Mouse (Mus musculus) heart, postnatal 25 days (tissue): ENCODE data around the gene H2afy2. TPM values are rescaled to one million over a fixed set of nuclear protein-coding genes. Genes with fewer than 3 reads are reported as not detected.

Experiments used
- DNase-seq: peaks from one replicate; pipeline ENCODE4 v3.0.0; 2022; ENCODE audit warnings: low spot score
- intact Hi-C: fragments of 180-260 bp; cut with DNase I; formaldehyde crosslinking; loops from one replicate; pipeline ENCODE4 v1.15.1; 2025
- total RNA-seq, 2 experiments: library from RNA; stranded (reverse); gene quantifications; 2 replicates each; pipeline ENCODE4 v1.2.3; 2021

H2afy2 gene
- total RNA-seq: 1 to 10 TPM; 4.6 to 5.5 TPM

DNA sequence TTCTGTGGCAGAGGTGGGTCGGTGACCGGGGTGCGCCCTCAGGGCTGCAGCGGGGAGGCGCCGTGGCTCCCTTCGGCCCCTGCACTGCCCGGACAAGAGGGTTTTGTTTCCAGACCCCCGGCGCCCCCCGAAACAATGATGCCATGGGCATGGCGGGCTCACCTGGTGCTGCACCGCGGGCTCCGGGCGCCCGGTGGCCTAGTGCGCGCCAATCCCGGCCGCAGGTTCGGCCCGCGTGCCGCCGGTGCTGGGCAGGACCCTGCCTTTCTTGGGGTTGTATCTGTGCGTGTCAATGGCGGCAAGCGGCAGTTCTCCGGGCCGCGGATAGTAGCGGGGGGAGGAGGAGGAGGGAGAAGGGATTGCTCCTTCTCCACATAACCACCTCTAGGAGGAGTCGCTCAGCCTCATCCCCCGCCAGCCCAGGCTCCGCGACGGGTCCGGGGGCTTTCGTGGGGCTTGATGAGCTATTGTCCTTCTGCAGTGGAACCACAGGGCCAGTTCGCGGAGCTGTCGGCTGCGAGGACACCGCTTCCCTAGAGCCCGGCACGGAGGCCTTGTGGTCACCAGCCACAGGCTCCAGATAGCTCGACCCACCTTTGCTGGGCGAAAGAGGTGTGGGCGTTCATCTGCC is at the start of gene H2afy2:
Gene H2afy2 (minus strand): TSS at position 527 of the 631 bp plus-strand sequence.
- DNase-seq: peak; percentile 22
- intact Hi-C loops: no loop called here

GRCm38 (mm10) chr10:61832713-61833112 is 48.8 kb upstream of the H2afy2 start:
- intact Hi-C loops: loop anchor here (10.0 kb wide), 1 partner anchor 342 kb away; no protein-coding TSS in a partner anchor
- DNase-seq: no peak

DNA sequence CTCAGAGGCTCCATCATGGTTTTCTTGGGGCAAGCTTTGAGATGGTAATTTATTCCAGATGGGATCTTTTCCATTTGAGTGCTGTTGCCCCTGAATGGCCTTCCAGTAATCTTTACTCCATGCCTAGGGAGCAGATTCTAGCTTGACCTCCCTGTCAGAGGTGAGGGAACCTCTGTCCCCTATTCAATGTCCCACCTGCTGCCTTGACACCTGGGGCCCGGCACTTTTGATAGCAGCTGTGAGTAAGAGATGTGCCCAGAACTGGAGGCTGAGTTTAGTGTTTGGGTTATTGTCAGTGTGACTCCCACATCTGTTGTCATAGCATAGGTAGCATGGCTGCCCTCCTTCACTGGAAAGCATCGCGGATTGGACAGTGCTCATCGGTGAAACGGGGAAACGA is 47.8 kb upstream of the H2afy2 start:
- no peak for DNase-seq
- intact Hi-C loops: loop anchor here (10.0 kb wide), 1 partner anchor 343 kb away; no protein-coding TSS in a partner anchor

DNA sequence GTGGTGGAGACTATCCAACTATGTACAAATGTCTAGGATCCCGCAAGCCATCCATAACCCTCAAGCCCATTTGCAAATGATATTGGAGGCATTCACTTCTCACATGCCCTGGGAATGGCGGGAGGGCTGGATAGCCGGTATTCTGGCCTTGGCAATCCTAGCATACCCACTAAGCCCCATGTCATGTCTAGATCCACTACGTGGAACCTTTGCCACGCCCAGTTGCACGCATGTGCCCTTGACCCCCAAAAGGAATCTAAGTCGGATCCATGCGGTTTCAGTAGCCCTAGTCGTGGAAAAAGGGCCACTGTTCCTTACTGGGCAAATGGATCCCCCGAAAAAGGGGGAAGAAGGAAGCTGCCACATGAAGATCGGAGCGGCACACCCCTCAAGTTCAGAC is 47.3 kb upstream of the H2afy2 start:
- DNase-seq: no peak
- intact Hi-C loops: loop anchor here (10.0 kb wide), 1 partner anchor 344 kb away; no protein-coding TSS in a partner anchor

DNA sequence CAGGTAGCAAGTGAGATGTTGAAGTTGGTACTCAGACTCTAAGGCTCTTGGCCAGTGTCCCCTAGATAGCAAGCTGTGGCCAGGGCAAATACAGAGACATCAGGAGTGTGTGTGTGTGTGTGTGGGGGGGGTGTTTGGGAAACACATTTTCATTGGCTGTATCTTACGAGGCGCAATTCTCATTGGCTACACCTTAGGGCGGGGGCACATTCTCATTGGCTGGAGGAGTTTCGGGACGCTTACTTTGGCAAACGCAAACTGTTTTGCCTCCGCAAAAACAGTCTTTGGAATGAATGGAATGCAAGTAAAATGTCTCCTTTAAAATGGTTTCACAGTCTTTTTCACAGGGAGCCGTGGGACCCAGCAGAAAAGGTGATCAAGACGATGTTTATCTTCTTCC is 46.9 kb upstream of the H2afy2 start:
- no peak for DNase-seq
- intact Hi-C loops: loop anchor here (10.0 kb wide), 1 partner anchor 344 kb away; no protein-coding TSS in a partner anchor

- DNase-seq: no peak
- intact Hi-C loops: no loop called here
These were observed 45.1 kb upstream of the H2afy2 start for GRCm38 (mm10) chr10:61829046-61829445.

DNA sequence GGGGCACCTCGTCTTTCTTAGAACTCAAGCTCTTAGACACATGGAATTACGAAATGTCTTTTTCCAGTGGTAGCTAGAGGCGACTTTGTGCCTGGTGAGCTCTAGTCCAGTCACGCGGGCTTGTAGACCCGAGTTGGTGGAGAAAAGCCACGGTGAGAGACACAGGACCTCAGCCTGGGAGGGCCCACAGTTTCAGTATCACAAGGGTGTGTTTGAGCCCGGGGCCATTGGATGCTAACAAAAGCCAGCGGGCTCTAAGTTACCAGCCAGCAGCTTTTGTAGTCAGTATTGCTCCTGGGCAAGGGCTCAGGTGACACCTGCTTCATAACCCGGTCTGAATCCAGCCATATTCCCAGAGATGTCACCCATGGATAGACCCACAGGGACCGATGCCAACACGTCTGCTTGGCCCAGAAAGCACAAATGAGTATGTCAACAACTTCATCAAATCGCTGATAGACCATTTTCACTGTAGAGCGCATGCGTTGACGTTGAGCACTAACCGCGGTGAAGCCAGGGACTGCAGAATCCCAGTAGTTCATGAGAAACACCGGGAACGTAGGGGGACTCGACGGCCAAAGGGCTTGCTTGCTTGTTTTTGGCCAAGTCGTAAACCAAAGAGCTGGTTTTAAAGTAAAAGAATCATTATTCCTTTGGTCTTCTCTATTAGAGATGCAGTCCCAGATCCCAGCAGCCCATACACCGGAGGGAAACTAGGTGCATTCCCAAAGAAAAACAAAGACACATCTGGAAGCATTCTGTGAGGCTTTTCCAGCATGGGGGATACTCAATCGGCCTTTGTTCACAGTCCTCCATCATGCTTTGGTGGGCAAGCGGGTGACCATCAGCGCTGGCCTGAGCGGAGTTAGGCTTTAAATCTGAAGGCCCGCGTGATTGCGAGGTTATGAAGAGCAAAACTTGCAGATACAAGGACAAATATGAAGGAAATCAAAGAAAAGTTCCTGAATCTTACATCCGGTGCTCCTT is 44.3 kb upstream of the H2afy2 start:
- intact Hi-C loops: no loop called here
- no peak for DNase-seq

DNA sequence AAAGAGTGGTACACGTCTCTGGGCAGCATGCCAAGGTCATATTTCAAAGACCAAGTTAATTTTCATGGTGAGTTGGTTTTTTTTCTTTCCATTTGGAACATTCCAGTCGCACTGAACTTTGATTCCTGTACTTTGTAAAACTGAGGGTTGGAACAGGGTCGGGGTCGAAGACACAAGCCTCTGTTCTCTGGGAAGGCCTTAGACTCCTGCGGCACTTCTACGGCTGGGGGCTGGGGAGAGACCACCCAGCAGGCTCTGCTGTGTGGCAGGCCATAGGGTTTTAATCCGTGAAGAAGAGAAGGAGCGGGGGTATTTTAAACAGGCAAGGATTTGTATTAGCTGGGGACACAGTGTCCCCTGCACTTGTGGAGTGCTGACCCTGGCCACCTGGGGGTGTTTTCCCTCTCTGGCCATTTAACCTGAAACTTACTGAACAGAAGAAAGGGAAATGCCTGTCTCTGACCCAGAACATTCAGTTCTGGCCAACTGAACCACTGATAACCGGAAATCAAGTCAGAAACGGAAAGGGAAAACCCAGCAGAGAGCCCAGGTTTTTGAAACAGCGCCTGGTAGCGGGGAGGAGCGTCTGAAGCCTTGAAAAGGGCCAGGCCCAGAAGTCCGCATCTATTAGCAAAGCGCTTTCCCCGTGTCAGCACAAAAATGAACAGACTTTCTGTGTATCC is 42.9 kb upstream of the H2afy2 start:
- no peak for DNase-seq
- intact Hi-C loops: no loop called here

- intact Hi-C loops: no loop called here
- no peak for DNase-seq
These were observed 42.2 kb upstream of the H2afy2 start for GRCm38 (mm10) chr10:61825979-61826752.

DNA sequence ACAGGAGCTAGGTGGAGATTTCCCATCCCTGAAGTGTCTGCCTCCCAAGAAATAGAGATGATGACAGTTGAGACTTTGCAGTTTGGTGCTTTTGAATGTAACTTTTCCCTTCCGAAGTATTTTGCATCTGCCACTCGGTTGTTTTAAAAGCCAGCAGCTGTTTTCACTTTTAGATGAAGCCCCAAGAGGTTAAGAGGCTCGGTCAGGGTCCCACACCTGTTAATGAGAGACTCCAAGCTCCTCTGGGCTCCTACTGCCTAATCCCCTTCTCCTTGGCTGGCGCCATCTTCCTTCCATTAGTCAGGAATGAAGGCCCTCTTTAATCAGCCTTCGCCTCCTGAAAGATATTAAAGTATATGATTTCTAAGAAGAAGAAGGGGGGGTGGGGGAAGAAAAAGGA is 41.6 kb upstream of the H2afy2 start:
- no peak for DNase-seq
- intact Hi-C loops: no loop called here

DNA sequence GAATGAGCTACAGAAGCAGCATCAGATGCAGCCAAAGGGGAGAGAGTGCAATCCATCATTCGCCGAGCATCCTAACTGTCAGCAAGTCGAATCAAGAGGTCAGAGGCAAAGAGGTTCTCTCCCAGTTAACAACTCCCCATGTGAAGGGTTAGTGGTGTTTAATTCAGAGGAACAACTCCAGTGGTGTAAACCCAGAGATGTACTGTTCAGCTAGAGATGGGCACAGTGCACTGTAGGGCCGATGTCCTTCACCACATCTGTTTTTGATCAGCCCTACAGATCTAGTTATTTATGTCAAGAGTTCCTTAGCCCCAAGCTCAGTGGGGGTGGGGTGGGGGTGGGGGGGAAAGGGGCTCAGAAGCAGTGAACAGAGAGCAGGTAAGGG is 39.8 kb upstream of the H2afy2 start:
- intact Hi-C loops: no loop called here
- DNase-seq: no peak

GRCm38 (mm10) chr10:61822968-61823730 is 39.2 kb upstream of the H2afy2 start:
- DNase-seq: no peak
- intact Hi-C loops: no loop called here

- intact Hi-C loops: no loop called here
- DNase-seq: no peak
These were observed 36.1 kb upstream of the H2afy2 start for GRCm38 (mm10) chr10:61820050-61820449.

GRCm38 (mm10) chr10:61811987-61812386 is 28.0 kb upstream of the H2afy2 start:
- no peak for DNase-seq
- intact Hi-C loops: no loop called here

- intact Hi-C loops: no loop called here
- DNase-seq: no peak
These were observed 14.2 kb upstream of the H2afy2 start for GRCm38 (mm10) chr10:61798133-61798576.

- no peak for DNase-seq
- intact Hi-C loops: no loop called here
These were observed 11.5 kb upstream of the H2afy2 start for GRCm38 (mm10) chr10:61795458-61795857.

- no peak for DNase-seq
- intact Hi-C loops: no loop called here
These were observed 11.0 kb upstream of the H2afy2 start for GRCm38 (mm10) chr10:61794971-61795370.

GRCm38 (mm10) chr10:61793015-61793414 is 9.1 kb upstream of the H2afy2 start:
- intact Hi-C loops: no loop called here
- no peak for DNase-seq

GRCm38 (mm10) chr10:61788499-61788898 is 4.6 kb upstream of the H2afy2 start:
- intact Hi-C loops: no loop called here
- no peak for DNase-seq
